Mouse (Mus musculus) MEL (cell line): ENCODE measurements around the gene Zc3h13. TPM values are rescaled to one million over a fixed set of nuclear protein-coding genes. Genes with fewer than 3 reads are reported as not detected.
A peak's percentile ranks its signal among the peaks of the same experiment; 100 is the strongest.

Experiments
- DNase-seq: peaks from one replicate; pipeline ENCODE4 v3.0.0; 2011; ENCODE audit warnings: low read depth, low spot score
- H3K27ac ChIP-seq: 2 replicates; pipeline ENCODE4 v1.5.1; 2012; ENCODE audit warnings: low read depth, mild to moderate bottlenecking, control low read depth, low read length, moderate library complexity; ENCODE audit not compliant: control insufficient read depth
- H3K27me3 ChIP-seq, 2 experiments: fragments of 150-350 bp in 1 of 2; sonication (generic) in 1 of 2; 2 replicates each; pipeline ENCODE4 v1.6.1; 2012; ENCODE audit warnings: low read length in 2 of 2, mild to moderate bottlenecking in 2 of 2, improper control_type of control experiment in 1 of 2, moderate library complexity in 1 of 2; ENCODE audit not compliant: insufficient read depth in 2 of 2, control insufficient read depth in 1 of 2
- H3K36me3 ChIP-seq, 2 experiments: 2 replicates each; pipeline ENCODE4 v1.6.1; 2012 to 2014; ENCODE audit warnings: low read length in 2 of 2, improper control_type of control experiment in 1 of 2, inconsistent platforms in 1 of 2, mild to moderate bottlenecking in 1 of 2; ENCODE audit not compliant: insufficient read depth in 2 of 2, control insufficient read depth in 1 of 2
- H3K4me1 ChIP-seq, 2 experiments: fragments of 150-350 bp in 1 of 2; sonication (generic) in 1 of 2; 2 replicates each; pipeline ENCODE4 v1.6.1; 2012; ENCODE audit warnings: low read length in 2 of 2, improper control_type of control experiment in 1 of 2, mild to moderate bottlenecking in 1 of 2; ENCODE audit not compliant: insufficient read depth in 2 of 2, control insufficient read depth in 1 of 2
- H3K4me3 ChIP-seq, 2 experiments: fragments of 150-350 bp in 1 of 2; sonication (generic) in 1 of 2; 2 replicates each; pipeline ENCODE4 v1.5.1; 2012; ENCODE audit warnings: low read depth in 2 of 2, low read length in 2 of 2, mild to moderate bottlenecking in 2 of 2, moderate library complexity in 2 of 2, control low read depth in 1 of 2, improper control_type of control experiment in 1 of 2; ENCODE audit not compliant: control insufficient read depth in 1 of 2, insufficient read depth in 1 of 2
- H3K79me2 ChIP-seq: 2 replicates; pipeline ENCODE4 v1.6.1; 2012; ENCODE audit warnings: mild to moderate bottlenecking, low read length, moderate library complexity; ENCODE audit not compliant: control insufficient read depth, poor library complexity, insufficient read depth
- H3K9ac ChIP-seq: 2 replicates; pipeline ENCODE4 v1.6.1; 2012; ENCODE audit warnings: low read depth, mild to moderate bottlenecking, control low read depth, low read length, moderate library complexity; ENCODE audit not compliant: control insufficient read depth, poor library complexity, severe bottlenecking
- H3K9me3 ChIP-seq: fragments of 150-350 bp; sonication (generic); replicated peaks from 2 replicates; pipeline ENCODE4 v1.6.1; 2012; ENCODE audit warnings: mild to moderate bottlenecking, low read length, improper control_type of control experiment, moderate library complexity; ENCODE audit not compliant: insufficient read depth
- CHD1 ChIP-seq: IDR thresholded peaks from 2 replicates; pipeline ENCODE4 v1.6.1; 2012; ENCODE audit warnings: low read depth, mild to moderate bottlenecking, inconsistent platforms, low read length, improper control_type of control experiment
- E2F4 ChIP-seq: IDR thresholded peaks from 2 replicates; pipeline ENCODE4 v1.6.1; 2011; ENCODE audit warnings: low read depth, low read length, improper control_type of control experiment, borderline replicate concordance
- ELF1 ChIP-seq: IDR thresholded peaks from 2 replicates; pipeline ENCODE4 v1.6.1; 2014; ENCODE audit warnings: low read depth, mild to moderate bottlenecking, inconsistent platforms, low read length, improper control_type of control experiment, moderate library complexity
- EP300 ChIP-seq, 2 experiments: IDR thresholded peaks; 2 replicates each; pipeline ENCODE4 v1.6.1; 2011; ENCODE audit warnings: improper control_type of control experiment in 2 of 2, low read length in 2 of 2, low read depth in 1 of 2, mild to moderate bottlenecking in 1 of 2
- ETS1 ChIP-seq: IDR thresholded peaks from 2 replicates; pipeline ENCODE4 v1.6.1; 2012; ENCODE audit warnings: low read depth, mild to moderate bottlenecking, inconsistent platforms, low read length, improper control_type of control experiment, moderate library complexity
- GABPA ChIP-seq: IDR thresholded peaks from 2 replicates; pipeline ENCODE4 v1.6.1; 2012; ENCODE audit warnings: low read depth, mild to moderate bottlenecking, inconsistent platforms, low read length, improper control_type of control experiment, moderate library complexity
- GATA1 ChIP-seq: IDR thresholded peaks from 2 replicates; pipeline ENCODE4 v1.6.1; 2011; ENCODE audit warnings: low read depth, low read length, improper control_type of control experiment
- MXI1 ChIP-seq: IDR thresholded peaks from 2 replicates; pipeline ENCODE4 v1.6.1; 2011; ENCODE audit warnings: mild to moderate bottlenecking, low read depth, low read length, improper control_type of control experiment
- POLR2AphosphoS2 ChIP-seq: IDR thresholded peaks from 2 replicates; pipeline ENCODE4 v1.6.1; 2011; ENCODE audit warnings: low read length, improper control_type of control experiment
- SIN3A ChIP-seq: IDR thresholded peaks from 2 replicates; pipeline ENCODE4 v1.6.1; 2012; ENCODE audit warnings: low read length, improper control_type of control experiment, inconsistent platforms
- SMC3 ChIP-seq: IDR thresholded peaks from 2 replicates; pipeline ENCODE4 v1.6.1; 2011; ENCODE audit warnings: low read depth, low read length, improper control_type of control experiment
- TCF12 ChIP-seq: IDR thresholded peaks from 2 replicates; pipeline ENCODE4 v1.6.1; 2014; ENCODE audit warnings: low read depth, mild to moderate bottlenecking, inconsistent platforms, low read length, improper control_type of control experiment, moderate library complexity
- ZMIZ1 ChIP-seq: IDR thresholded peaks from 2 replicates; pipeline ENCODE4 v1.6.1; 2012; ENCODE audit warnings: low read depth, mild to moderate bottlenecking, inconsistent platforms, low read length, improper control_type of control experiment, moderate library complexity
- ZNF384 ChIP-seq: IDR thresholded peaks from 2 replicates; pipeline ENCODE4 v1.6.1; 2012; ENCODE audit warnings: low read depth, mild to moderate bottlenecking, inconsistent platforms, low read length, improper control_type of control experiment
- polyA plus RNA-seq, 2 experiments: library from polyadenylated mRNA; stranded (reverse) in 1 of 2; unstranded in 1 of 2; fragments of >175 nt in 1 of 2; fragments of >200 nt in 1 of 2; gene quantifications; 2 replicates each; pipeline versions ENCODE4 v1.2.1 to v1.2.4; 2012; ENCODE audit warnings: low replicate concordance in 2 of 2, low read depth in 1 of 2; ENCODE audit not compliant: insufficient read length in 2 of 2, insufficient read depth in 1 of 2, missing spikeins in 1 of 2
- total RNA-seq: library from RNA; depleted of rRNA; stranded (reverse); fragments of 300-350 nt; gene quantifications from 2 replicates; pipeline ENCODE4 v1.2.3, GENCODE M21; 2012

Gene Zc3h13
- total and polyA plus RNA-seq, 3 experiments: 17.5 to 145 (median 41.8) TPM

DNA sequence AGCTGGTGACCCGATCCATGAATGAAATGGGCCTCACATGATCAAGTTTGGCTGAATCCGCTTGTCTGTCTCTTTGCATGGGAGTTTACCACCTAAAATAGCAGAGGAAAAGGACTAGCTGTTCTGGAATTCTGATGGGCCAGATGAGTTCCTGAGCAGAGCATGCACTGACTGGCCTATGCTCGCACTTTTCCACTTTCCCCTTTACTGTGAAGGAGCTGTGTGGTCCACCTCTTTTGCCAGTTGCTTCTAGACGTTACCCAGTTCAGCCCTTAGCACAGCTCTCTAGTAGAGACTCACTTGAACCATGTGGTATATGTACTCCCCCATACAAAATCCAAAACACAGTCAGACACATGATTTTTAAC lies 47.6 kb upstream of the Zc3h13 start:
- no peak for DNase-seq
- Histone ChIP-seq H3K79me2 (no peaks in the 10 kb centered on the region), H3K27me3 (no peaks in the 10 kb centered on the region), H3K4me1 (peaks cover 6 to 13% of the 10 kb centered on the region in 2 experiments; a peak in 3 of 4 replicates), H3K9ac (no peak overlapping the region), H3K36me3 (peaks cover 0 to 15% of the 10 kb centered on the region in 2 experiments; a peak in 2 of 4 replicates), H3K9me3 (no peaks in the 10 kb centered on the region), H3K27ac (no peak overlapping the region), H3K4me3 (no peak overlapping the region)
- TF ChIP-seq E2F4: no peak
- TF ChIP-seq SIN3A: no peak
- no peak for TF ChIP-seq EP300 (IDR thresholded peaks at IDR 0.05; ENCODE audit: low read depth in 1 of 2, low read length in 2 of 2)
- TF ChIP-seq ZNF384: no peak
- no peak for TF ChIP-seq ELF1
- no peak for TF ChIP-seq POLR2AphosphoS2
- TF ChIP-seq TCF12: no peak
- TF ChIP-seq ZMIZ1: no peak

DNA sequence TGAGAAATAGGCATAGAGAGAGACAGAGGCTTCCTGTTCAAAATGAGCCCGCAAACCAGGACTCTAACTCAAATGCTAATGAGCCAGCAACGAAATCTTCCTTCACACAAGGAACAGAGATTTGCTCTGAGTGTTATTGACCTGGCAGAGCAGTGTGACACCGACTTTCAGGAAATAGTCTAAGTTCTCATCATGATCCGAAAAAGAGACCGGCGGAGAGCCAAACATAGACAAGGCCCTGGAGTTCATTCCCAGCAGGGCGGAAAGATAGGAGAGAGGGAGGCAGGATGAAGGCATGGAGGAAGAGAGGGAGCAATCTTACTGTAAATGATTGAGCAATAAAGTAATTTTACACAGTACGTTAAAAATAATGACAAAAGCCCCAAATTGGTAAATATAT lies 47.1 kb upstream of the Zc3h13 start:
- Histone ChIP-seq H3K4me3 (no peak overlapping the region), H3K27me3 (no peaks in the 10 kb centered on the region), H3K79me2 (no peaks in the 10 kb centered on the region), H3K9ac (no peak overlapping the region), H3K27ac (no peak overlapping the region), H3K4me1 (peaks cover 6 to 13% of the 10 kb centered on the region in 2 experiments; a peak in 3 of 4 replicates), H3K36me3 (peaks cover 0 to 15% of the 10 kb centered on the region in 2 experiments; a peak in 2 of 4 replicates), H3K9me3 (no peaks in the 10 kb centered on the region)
- no peak for TF ChIP-seq GABPA
- DNase-seq: no peak

DNA sequence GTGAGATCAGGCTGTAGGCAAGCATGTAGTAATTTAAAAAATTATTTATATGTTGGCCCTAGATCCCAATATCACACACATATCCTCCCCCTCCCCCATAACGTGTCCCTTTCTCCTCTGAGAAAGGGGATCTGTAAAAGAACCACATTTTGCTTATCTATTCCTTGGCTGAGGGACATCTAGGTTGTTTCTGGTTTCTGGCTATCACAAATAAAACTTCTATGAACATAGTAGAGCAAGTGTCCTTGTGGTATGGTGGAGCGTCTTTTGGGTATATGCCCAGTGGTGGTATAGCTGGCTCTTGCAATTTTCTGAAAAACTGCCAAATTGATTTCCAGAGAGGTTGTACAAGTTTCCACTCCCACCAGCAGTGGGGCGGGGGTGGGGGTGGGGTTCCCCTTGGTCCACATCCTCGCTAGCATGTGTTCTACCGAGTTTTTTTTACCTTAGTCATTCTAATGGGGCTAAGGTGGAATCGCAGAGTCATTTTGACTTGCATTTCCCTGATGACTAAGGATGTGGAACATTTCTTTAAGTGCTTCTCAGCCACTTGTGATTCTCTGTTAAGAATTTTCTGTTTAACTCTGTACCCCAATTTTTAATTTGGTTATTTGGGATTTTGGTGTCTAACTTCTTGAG lies 46.0 kb upstream of the Zc3h13 start:
- H3K36me3 ChIP-seq: peaks cover 0 to 15% of the 10 kb centered on the region in 2 experiments; a peak in 2 of 4 replicates
- peaks cover 6 to 13% of the 10 kb centered on the region in 2 experiments; a peak in 3 of 4 replicates for H3K4me1 ChIP-seq
- peak overlapping the region; percentile 10 to 30; a peak in 2 of 4 replicates for H3K4me3 ChIP-seq
- no peaks in the 10 kb centered on the region for H3K9me3 ChIP-seq
- H3K79me2 ChIP-seq: no peaks in the 10 kb centered on the region
- peak overlapping the region; percentile 81 for H3K27ac ChIP-seq
- TF ChIP-seq SMC3: no peak
- peak; percentile 52 for TF ChIP-seq ETS1
- peak; percentile 61 for TF ChIP-seq ZNF384
- TF ChIP-seq TCF12: peak; percentile 66
- TF ChIP-seq CHD1: no peak
- peak; percentile 78 for TF ChIP-seq GABPA
- TF ChIP-seq MXI1: 0 out of 2 replicates have a peak, but pooled peaks have one; percentile 18
- peak; percentile 69 for TF ChIP-seq GATA1
- peak; percentile 70 to 79 for TF ChIP-seq EP300 (IDR thresholded peaks at IDR 0.05; ENCODE audit: low read depth in 1 of 2, low read length in 2 of 2)
- TF ChIP-seq, all 39 proteins: peak for 7
- DNase-seq: peak; percentile 83
- peak overlapping the region; percentile 53 for H3K9ac ChIP-seq
- no peaks in the 10 kb centered on the region for H3K27me3 ChIP-seq
